Mouse (Mus musculus): Measurements from ENCODE around the gene Fam20a. TPM values are rescaled to one million over a fixed set of nuclear protein-coding genes. Genes with fewer than 3 reads are reported as not detected.

Fam20a gene
- polyA plus RNA-seq (2014; fragmentation: Nextera tagmentation; extraction: Ambion mirVana) = 3.0 and 3.5 TPM in 2 replicates

GRCm38 (mm10) chr11:109721781-109722446 is at the start of gene Fam20a:
Fam20a (minus strand) TSS chr11:109722279.
- Histone ChIP-seq H3K27me3 (ENCODE audit: insufficient read depth, low read length) (no peaks in the 10 kb centered on the region; the same call in 1 of the 2 replicates), H3K9me3 (ENCODE audit: low read depth, low read length) (no peaks in the 10 kb centered on the region), H3K4me3 (ENCODE audit: low read depth, low read length) (peak within 1 kb of the TSS; percentile 51), H3K4me2 (peak within 1 kb of the TSS; percentile 97), H3K4me1 (ENCODE audit: insufficient read depth) (peaks cover 23% of the 10 kb centered on the region), H3K36me3 (ENCODE audit: insufficient read depth) (no peaks in the 10 kb centered on the region), H3K27ac (ENCODE audit: low read depth) (peak within 1 kb of the TSS; percentile 58), H3K9ac (peak within 1 kb of the TSS; percentile 49)
- WGBS = under 1% methylated on average over 31 of the region's 31 CpGs
- ATAC-seq (ENCODE audit: insufficient read depth) (peak; percentile 52), DNase-seq (peak; percentile 76)
- peak; percentile 49 for TF ChIP-seq CTCF (IDR thresholded peaks at IDR 0.05; ENCODE audit: low read depth)

GRCm38 (mm10) chr11:109771381-109771780 is 49.3 kb upstream of the Fam20a start:
- no peak overlapping the region for H3K4me3 ChIP-seq (ENCODE audit: low read depth, low read length)
- H3K27me3 ChIP-seq (ENCODE audit: insufficient read depth, low read length) = no peaks in the 10 kb centered on the region
- no peak overlapping the region for H3K4me2 ChIP-seq
- no peaks in the 10 kb centered on the region for H3K4me1 ChIP-seq (ENCODE audit: insufficient read depth)
- 76% methylated on average over 1 of the region's 1 CpGs for WGBS
- 0 out of 2 replicates have a peak, but pooled peaks cover 3% of the 10 kb centered on the region for H3K9me3 ChIP-seq (ENCODE audit: low read depth, low read length)
- ATAC-seq (ENCODE audit: insufficient read depth) (no peak), DNase-seq (no peak)
- no peak overlapping the region for H3K27ac ChIP-seq (ENCODE audit: low read depth)
- no peak for TF ChIP-seq CTCF (IDR thresholded peaks at IDR 0.05; ENCODE audit: low read depth)
- H3K36me3 ChIP-seq (ENCODE audit: insufficient read depth) = no peaks in the 10 kb centered on the region
- no peak overlapping the region for H3K9ac ChIP-seq

GRCm38 (mm10) chr11:109770185-109770584 is 48.1 kb upstream of the Fam20a start:
- no peak for TF ChIP-seq CTCF (IDR thresholded peaks at IDR 0.05; ENCODE audit: low read depth)
- no peak overlapping the region for H3K9ac ChIP-seq

DNA sequence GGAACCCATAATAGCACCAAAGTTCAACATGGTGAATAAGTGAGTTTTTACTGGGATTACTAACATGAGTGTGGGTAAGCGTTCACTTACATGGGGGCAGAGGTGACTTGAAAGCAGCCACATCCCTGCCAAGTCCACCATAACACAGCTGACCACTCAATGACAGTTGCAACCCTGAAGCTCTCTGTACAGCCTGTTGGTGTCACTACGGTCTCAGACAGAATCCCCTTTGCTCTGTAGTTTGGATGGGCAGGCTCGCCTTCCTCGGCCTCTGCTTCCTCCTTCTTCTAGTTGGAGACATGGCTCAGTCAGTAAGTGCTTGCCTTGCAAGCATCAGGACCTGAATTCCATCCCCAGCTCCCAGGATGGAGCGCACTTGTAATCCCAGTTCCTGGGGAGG is 47.0 kb upstream of the Fam20a start:
- H3K27me3 ChIP-seq (ENCODE audit: insufficient read depth, low read length) = no peaks in the 10 kb centered on the region
- DNase-seq (peak; percentile 41), ATAC-seq (ENCODE audit: insufficient read depth) (no peak)
- H3K36me3 ChIP-seq (ENCODE audit: insufficient read depth) = no peaks in the 10 kb centered on the region
- H3K27ac ChIP-seq (ENCODE audit: low read depth) = no peak overlapping the region
- H3K4me3 ChIP-seq (ENCODE audit: low read depth, low read length) = no peak overlapping the region
- H3K9me3 ChIP-seq (ENCODE audit: low read depth, low read length) = no peaks in the 10 kb centered on the region
- WGBS = 62% methylated on average over 5 of the region's 5 CpGs
- no peaks in the 10 kb centered on the region for H3K4me1 ChIP-seq (ENCODE audit: insufficient read depth)
- TF ChIP-seq CTCF (IDR thresholded peaks at IDR 0.05; ENCODE audit: low read depth) = peak; percentile 24; the same call in 1 of the 2 replicates
- H3K9ac ChIP-seq = no peak overlapping the region
- no peak overlapping the region for H3K4me2 ChIP-seq

More at GRCm38 (mm10) chr11:109770185-109770584, 48.1 kb upstream of the Fam20a start:
- Histone ChIP-seq H3K4me1 (ENCODE audit: insufficient read depth) (no peaks in the 10 kb centered on the region), H3K36me3 (ENCODE audit: insufficient read depth) (no peaks in the 10 kb centered on the region), H3K9me3 (ENCODE audit: low read depth, low read length) (0 out of 2 replicates have a peak, but pooled peaks cover 3% of the 10 kb centered on the region), H3K4me2 (no peak overlapping the region), H3K4me3 (ENCODE audit: low read depth, low read length) (no peak overlapping the region), H3K27me3 (ENCODE audit: insufficient read depth, low read length) (no peaks in the 10 kb centered on the region), H3K27ac (ENCODE audit: low read depth) (no peak overlapping the region)
- WGBS = 68% methylated on average over 14 of the region's 14 CpGs
- ATAC-seq (ENCODE audit: insufficient read depth) = no peak
- no peak for DNase-seq

- DNase-seq (peak; percentile 28), ATAC-seq (ENCODE audit: insufficient read depth) (no peak; the same call in 1 of the 2 replicates)
- Histone ChIP-seq H3K36me3 (ENCODE audit: insufficient read depth) (no peaks in the 10 kb centered on the region), H3K9ac (no peak overlapping the region), H3K4me1 (ENCODE audit: insufficient read depth) (peaks cover 6% of the 10 kb centered on the region; the same call in 1 of the 2 replicates), H3K4me3 (ENCODE audit: low read depth, low read length) (no peak overlapping the region), H3K4me2 (no peak overlapping the region), H3K9me3 (ENCODE audit: low read depth, low read length) (no peaks in the 10 kb centered on the region), H3K27ac (ENCODE audit: low read depth) (no peak overlapping the region), H3K27me3 (ENCODE audit: insufficient read depth, low read length) (no peaks in the 10 kb centered on the region)
- no peak for TF ChIP-seq CTCF (IDR thresholded peaks at IDR 0.05; ENCODE audit: low read depth)
- 70% methylated on average over 7 of the region's 7 CpGs for WGBS
Measured at GRCm38 (mm10) chr11:109760063-109760462, 38.0 kb upstream of the Fam20a start.

- WGBS = 89% methylated on average over 2 of the region's 2 CpGs
Measured at GRCm38 (mm10) chr11:109758616-109759215, 36.6 kb upstream of the Fam20a start.

DNA sequence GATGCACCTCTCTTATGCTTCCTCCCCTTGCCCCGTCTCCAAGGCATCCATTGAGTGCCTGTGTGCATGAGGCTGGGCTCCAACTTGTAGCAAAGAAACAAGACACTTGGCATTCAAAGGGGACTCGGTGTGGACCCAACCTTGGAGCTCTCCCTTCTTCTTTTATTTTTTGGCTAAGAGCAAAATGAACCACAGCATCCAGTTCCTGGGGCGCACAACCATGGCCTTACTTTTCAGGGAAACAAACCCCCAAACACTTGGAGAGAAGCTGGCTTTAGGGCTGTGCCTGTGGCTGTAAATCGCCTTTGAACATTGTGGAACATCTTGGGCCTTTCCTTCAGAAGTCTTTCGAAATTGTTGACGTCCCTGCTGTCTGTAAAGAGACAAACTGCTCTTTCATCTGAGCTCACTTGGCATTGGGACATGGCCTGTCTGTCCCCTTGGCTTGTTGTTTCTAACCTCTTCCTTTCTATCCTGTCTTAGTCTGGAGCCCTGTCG is 32.1 kb upstream of the Fam20a start:
- ATAC-seq (ENCODE audit: insufficient read depth) (no peak), DNase-seq (peak; percentile 9)
- no peak overlapping the region for H3K4me2 ChIP-seq
- H3K36me3 ChIP-seq (ENCODE audit: insufficient read depth) = no peaks in the 10 kb centered on the region
- no peak overlapping the region for H3K4me3 ChIP-seq (ENCODE audit: low read depth, low read length)
- no peak overlapping the region for H3K9ac ChIP-seq
- WGBS = 69% methylated on average over 7 of the region's 7 CpGs
- H3K4me1 ChIP-seq (ENCODE audit: insufficient read depth) = no peaks in the 10 kb centered on the region
- no peaks in the 10 kb centered on the region for H3K27me3 ChIP-seq (ENCODE audit: insufficient read depth, low read length)
- no peak for TF ChIP-seq CTCF (IDR thresholded peaks at IDR 0.05; ENCODE audit: low read depth)
- H3K27ac ChIP-seq (ENCODE audit: low read depth) = no peak overlapping the region
- H3K9me3 ChIP-seq (ENCODE audit: low read depth, low read length) = no peaks in the 10 kb centered on the region

More at GRCm38 (mm10) chr11:109758616-109759215, 36.6 kb upstream of the Fam20a start:
- Histone ChIP-seq H3K4me3 (ENCODE audit: low read depth, low read length) (no peak overlapping the region), H3K36me3 (ENCODE audit: insufficient read depth) (no peaks in the 10 kb centered on the region), H3K27me3 (ENCODE audit: insufficient read depth, low read length) (no peaks in the 10 kb centered on the region), H3K27ac (ENCODE audit: low read depth) (no peak overlapping the region), H3K9me3 (ENCODE audit: low read depth, low read length) (no peaks in the 10 kb centered on the region), H3K9ac (no peak overlapping the region), H3K4me2 (no peak overlapping the region), H3K4me1 (ENCODE audit: insufficient read depth) (peaks cover 6% of the 10 kb centered on the region; the same call in 1 of the 2 replicates)
- DNase-seq = no peak
- ATAC-seq (ENCODE audit: insufficient read depth) = no peak
- no peak for TF ChIP-seq CTCF (IDR thresholded peaks at IDR 0.05; ENCODE audit: low read depth)
